Mouse (Mus musculus) hematopoietic stem cell, adult 5-6 weeks (primary cell): ENCODE measurements around the gene Ppil4. TPM values are rescaled to one million over a fixed set of nuclear protein-coding genes. Genes with fewer than 3 reads are reported as not detected.
"Not testable (repeated sequence)": the region's sequence is repeated elsewhere in the genome, so short reads cannot be mapped to it uniquely, and the experiment has no call there.

Experiments used
- ATAC-seq, 2 experiments: fragments of 125-278 bp in 1 of 2; replicated peaks in 1 of 2; 2 replicates each; pipeline ENCODE4 v1.8.0; 2016 to 2017; ENCODE audit warnings: inconsistent platforms in 2 of 2, mild to moderate bottlenecking in 2 of 2, moderate number of reproducible peaks in 2 of 2, low read depth in 1 of 2, moderate TSS enrichment in 1 of 2; ENCODE audit not compliant: low FRiP score in 2 of 2, poor library complexity in 2 of 2, severe bottlenecking in 2 of 2, insufficient read depth in 1 of 2, low TSS enrichment in 1 of 2
- total RNA-seq: library from RNA; stranded (forward); fragments of 172-1452, 232-1000 nt; gene quantifications from 2 replicates; pipeline ENCODE4 v1.2.3, GENCODE M21; 2017

Gene Ppil4
- 99.6 and 101 TPM in 2 replicates for total RNA-seq

- peak; percentile 96 to 97 for ATAC-seq
These were observed at the start of gene Ppil4, which contains the start of gene Ginm1 for GRCm38 (mm10) chr10:7792751-7793385. Ppil4 (plus strand) TSS chr10:7792891. Ginm1 (minus strand) TSS chr10:7792824.

GRCm38 (mm10) chr10:7745528-7745927 lies 47.2 kb upstream of the Ppil4 start:
- not testable (repeated sequence) for ATAC-seq

- no peak for ATAC-seq
These were observed 43.9 kb upstream of the Ppil4 start for GRCm38 (mm10) chr10:7748752-7749151.

- ATAC-seq: no peak
These were observed 35.1 kb upstream of the Ppil4 start for GRCm38 (mm10) chr10:7757544-7757943.

- ATAC-seq: no peak
These were observed 20.3 kb upstream of the Ppil4 start for GRCm38 (mm10) chr10:7772346-7772745.

- no peak for ATAC-seq
These were observed 19.9 kb upstream of the Ppil4 start for GRCm38 (mm10) chr10:7772769-7773168.

GRCm38 (mm10) chr10:7775421-7775820 lies 17.3 kb upstream of the Ppil4 start:
- ATAC-seq: no peak

GRCm38 (mm10) chr10:7778361-7778760 lies 14.3 kb upstream of the Ppil4 start:
- ATAC-seq: no peak

GRCm38 (mm10) chr10:7779751-7780237 lies 12.9 kb upstream of the Ppil4 start:
- no peak for ATAC-seq

- peak; percentile 90 to 97 for ATAC-seq
These were observed 12.2 kb upstream of the Ppil4 start for GRCm38 (mm10) chr10:7780238-7781176.

- no peak for ATAC-seq
These were observed 11.5 kb upstream of the Ppil4 start for GRCm38 (mm10) chr10:7781214-7781613.

- ATAC-seq: no peak
These were observed 5.4 kb upstream of the Ppil4 start for GRCm38 (mm10) chr10:7787319-7787718.

- ATAC-seq: peak; percentile 25 to 61; a peak in 2 of 4 replicates
These were observed 389 bp upstream of the Ppil4 start for GRCm38 (mm10) chr10:7792254-7792750.

GRCm38 (mm10) chr10:7801258-7801657 lies 8.6 kb downstream of the Ppil4 start:
- ATAC-seq: no peak

GRCm38 (mm10) chr10:7802519-7803140 lies 9.9 kb downstream of the Ppil4 start:
- ATAC-seq: peak; percentile 21 to 22; a peak in 1 of 4 replicates

- ATAC-seq: peak; percentile 53 to 85
These were observed 17.2 kb downstream of the Ppil4 start for GRCm38 (mm10) chr10:7809937-7810336.

- ATAC-seq: no peak
These were observed 23.8 kb downstream of the Ppil4 start for GRCm38 (mm10) chr10:7816476-7816875.

GRCm38 (mm10) chr10:7818676-7819075 lies 26.0 kb downstream of the Ppil4 start:
- no peak for ATAC-seq
